Mouse (Mus musculus): Measurements from ENCODE around the gene Tmem8b. TPM values are rescaled to one million over a fixed set of nuclear protein-coding genes. Genes with fewer than 3 reads are reported as not detected.

Tmem8b gene
- polyA plus RNA-seq, 1 experiment from 2014 or later = 5.6 TPM

DNA sequence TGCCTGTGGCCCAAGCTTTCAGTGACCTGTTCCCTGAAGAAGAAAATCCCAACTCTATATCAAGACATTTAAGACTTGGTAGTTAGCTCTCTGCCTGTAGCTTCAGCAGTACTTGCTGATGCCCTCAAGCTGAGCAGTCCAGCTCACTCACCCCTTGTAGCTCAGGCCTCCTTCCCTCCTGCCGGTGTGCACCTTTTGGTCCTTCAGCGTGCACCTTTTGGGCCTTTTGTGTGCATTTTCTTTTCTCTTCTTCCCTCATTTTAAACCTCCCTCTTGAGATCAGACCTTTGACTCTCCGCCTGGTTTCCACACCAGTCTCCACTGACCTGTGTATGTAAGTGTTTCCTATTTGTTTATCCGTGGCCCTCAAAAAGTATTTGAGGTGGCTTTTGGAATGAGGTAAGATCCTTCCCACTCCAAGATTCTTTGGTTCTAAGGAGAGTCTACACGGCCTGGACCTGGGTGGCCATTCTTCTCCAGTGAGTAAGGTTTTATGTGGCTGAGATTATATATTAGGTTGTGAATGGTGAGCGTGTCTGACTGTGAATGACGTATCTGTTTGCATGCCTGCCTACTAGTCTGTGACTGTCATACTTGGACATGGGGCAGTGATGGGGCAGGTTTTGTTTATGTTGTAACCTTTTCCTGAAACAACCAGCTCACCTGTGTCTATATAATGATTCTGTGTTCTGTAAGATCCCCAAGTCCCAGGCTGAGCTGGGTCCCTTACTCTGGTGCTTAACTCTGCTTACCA lies 34.0 kb upstream of the Tmem8b start:
- WGBS = 84% methylated on average over 7 of the region's 7 CpGs
- H3K27ac ChIP-seq = no peak overlapping the region
- no peak overlapping the region for H3K4me2 ChIP-seq
- no peak overlapping the region for H3K4me3 ChIP-seq (replicated peaks)
- no peak overlapping the region for H3K9ac ChIP-seq (replicated peaks)
- H3K4me1 ChIP-seq (replicated peaks) = peaks cover 35% of the 10 kb centered on the region
- H3K9me3 ChIP-seq = no peaks in the 10 kb centered on the region
- no peak for ATAC-seq (ENCODE audit: insufficient number of reproducible peaks, insufficient read depth, low FRiP score, low TSS enrichment, low read depth)
- no peaks in the 10 kb centered on the region for H3K36me3 ChIP-seq
- peaks cover 19% of the 10 kb centered on the region for H3K27me3 ChIP-seq

DNA sequence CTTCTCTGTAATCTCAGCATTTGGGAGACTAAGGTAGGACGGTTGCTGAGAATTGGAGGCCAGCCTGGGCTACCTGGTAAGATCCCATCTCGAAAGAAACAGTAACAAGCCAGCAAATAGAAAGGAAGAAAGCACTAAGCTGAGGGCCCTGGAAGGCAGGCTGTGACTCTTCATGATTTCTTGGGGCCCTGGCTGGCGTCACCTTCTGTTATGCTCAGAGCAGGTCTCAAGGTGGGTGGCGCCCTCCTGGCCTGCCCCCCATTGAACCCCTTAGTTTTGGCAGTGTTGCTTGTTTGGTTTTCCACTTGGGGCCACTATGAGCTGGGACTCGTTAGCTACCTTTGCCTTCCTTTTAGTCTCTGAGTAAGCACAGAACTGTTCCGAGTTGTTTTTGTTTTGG lies 32.0 kb upstream of the Tmem8b start:
- H3K9ac ChIP-seq (replicated peaks) = no peak overlapping the region
- 74% methylated on average over 6 of the region's 6 CpGs for WGBS

DNA sequence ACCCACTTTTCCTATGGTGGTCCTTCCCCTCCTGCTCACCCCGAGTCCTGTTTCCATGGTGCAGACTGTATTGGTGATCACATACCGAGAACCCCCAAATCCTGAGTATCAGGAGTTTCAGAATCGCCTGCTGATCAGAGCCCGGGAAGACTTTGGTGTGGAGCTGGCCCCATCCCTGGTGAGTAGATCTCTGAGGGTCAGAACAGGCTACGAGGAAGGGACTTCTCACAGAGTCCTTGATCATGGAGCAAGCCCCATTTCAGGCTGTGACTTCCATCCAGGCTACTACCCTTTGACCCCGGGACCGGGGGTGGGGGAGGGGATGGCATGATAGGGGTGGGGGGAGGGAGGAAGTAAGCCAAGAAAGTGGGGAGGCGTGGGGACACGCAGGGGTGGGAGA lies 28.7 kb upstream of the Tmem8b start:
- no peaks in the 10 kb centered on the region for H3K9me3 ChIP-seq
- no peak overlapping the region for H3K27ac ChIP-seq
- no peak for ATAC-seq (ENCODE audit: insufficient number of reproducible peaks, insufficient read depth, low FRiP score, low TSS enrichment, low read depth)
- H3K4me2 ChIP-seq = no peak overlapping the region
- peaks cover 23% of the 10 kb centered on the region; the same call in 1 of the 2 replicates for H3K36me3 ChIP-seq
- 74% methylated on average over 9 of the region's 9 CpGs for WGBS
- H3K4me1 ChIP-seq (replicated peaks) = no peaks in the 10 kb centered on the region
- H3K9ac ChIP-seq (replicated peaks) = no peak overlapping the region
- H3K27me3 ChIP-seq = no peaks in the 10 kb centered on the region
- H3K4me3 ChIP-seq (replicated peaks) = no peak overlapping the region

More for the DNA sequence above, 32.0 kb upstream of the Tmem8b start:
- no peak for ATAC-seq (ENCODE audit: insufficient number of reproducible peaks, insufficient read depth, low FRiP score, low TSS enrichment, low read depth)
- no peak overlapping the region for H3K27ac ChIP-seq
- H3K4me3 ChIP-seq (replicated peaks) = no peak overlapping the region
- H3K4me2 ChIP-seq = no peak overlapping the region
- peaks cover 17% of the 10 kb centered on the region for H3K27me3 ChIP-seq
- H3K36me3 ChIP-seq = no peaks in the 10 kb centered on the region; the same call in 1 of the 2 replicates
- peaks cover 22% of the 10 kb centered on the region for H3K4me1 ChIP-seq (replicated peaks)
- no peaks in the 10 kb centered on the region for H3K9me3 ChIP-seq

DNA sequence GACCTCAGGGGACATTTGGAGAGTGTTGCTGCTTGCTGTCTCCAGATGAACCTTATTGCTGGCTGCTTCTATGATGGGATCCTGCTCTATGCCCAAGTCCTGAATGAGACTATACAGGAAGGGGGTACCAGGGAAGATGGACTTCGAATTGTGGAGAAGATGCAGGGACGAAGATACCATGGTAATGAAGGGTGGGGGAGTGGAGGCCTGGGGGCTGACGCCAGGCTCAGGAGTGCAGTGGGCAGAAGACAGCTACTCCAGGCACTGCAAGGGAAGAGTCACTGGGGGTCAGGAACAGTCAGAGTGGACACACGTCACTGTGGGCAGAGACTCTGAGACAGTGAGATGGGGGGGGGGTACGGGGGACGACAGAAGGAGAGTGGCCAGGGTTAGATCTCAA lies 28.3 kb upstream of the Tmem8b start:
- no peak overlapping the region for H3K27ac ChIP-seq
- H3K27me3 ChIP-seq = no peaks in the 10 kb centered on the region
- no peak for ATAC-seq (ENCODE audit: insufficient number of reproducible peaks, insufficient read depth, low FRiP score, low TSS enrichment, low read depth)
- 76% methylated on average over 6 of the region's 6 CpGs for WGBS
- no peak overlapping the region for H3K4me3 ChIP-seq (replicated peaks)
- no peak overlapping the region for H3K9ac ChIP-seq (replicated peaks)
- H3K4me1 ChIP-seq (replicated peaks) = no peaks in the 10 kb centered on the region
- H3K4me2 ChIP-seq = no peak overlapping the region
- peaks cover 23% of the 10 kb centered on the region; the same call in 1 of the 2 replicates for H3K36me3 ChIP-seq
- H3K9me3 ChIP-seq = no peaks in the 10 kb centered on the region

DNA sequence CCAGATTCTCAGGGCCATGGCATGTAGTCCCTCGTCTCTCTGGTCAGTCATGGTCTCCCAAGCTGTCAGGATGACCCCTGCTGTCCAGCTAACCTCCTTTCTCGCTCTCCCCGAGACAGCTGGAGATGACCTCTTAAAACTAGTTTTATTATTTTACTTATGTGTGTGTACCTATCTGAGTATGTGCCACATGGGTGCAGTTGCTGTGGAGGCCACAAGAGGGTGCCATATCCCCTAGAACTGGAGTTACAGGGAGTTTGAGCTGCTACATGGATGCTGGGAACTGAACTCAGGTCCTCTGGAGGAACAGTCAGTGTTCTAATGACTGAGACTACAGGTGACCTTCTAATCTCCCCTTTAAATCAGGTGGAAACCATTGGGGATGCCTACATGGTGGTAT lies 19.0 kb upstream of the Tmem8b start:
- H3K36me3 ChIP-seq = peaks cover 44% of the 10 kb centered on the region
- peaks cover 6% of the 10 kb centered on the region; the same call in 1 of the 2 replicates for H3K4me1 ChIP-seq (replicated peaks)
- H3K4me2 ChIP-seq = no peak overlapping the region
- WGBS = 92% methylated on average over 3 of the region's 3 CpGs
- no peak overlapping the region for H3K9ac ChIP-seq (replicated peaks)
- no peaks in the 10 kb centered on the region for H3K27me3 ChIP-seq
- H3K9me3 ChIP-seq = peaks cover 13% of the 10 kb centered on the region
- no peak overlapping the region for H3K4me3 ChIP-seq (replicated peaks)
- H3K27ac ChIP-seq = no peak overlapping the region
- ATAC-seq (ENCODE audit: insufficient number of reproducible peaks, insufficient read depth, low FRiP score, low TSS enrichment, low read depth) = no peak

DNA sequence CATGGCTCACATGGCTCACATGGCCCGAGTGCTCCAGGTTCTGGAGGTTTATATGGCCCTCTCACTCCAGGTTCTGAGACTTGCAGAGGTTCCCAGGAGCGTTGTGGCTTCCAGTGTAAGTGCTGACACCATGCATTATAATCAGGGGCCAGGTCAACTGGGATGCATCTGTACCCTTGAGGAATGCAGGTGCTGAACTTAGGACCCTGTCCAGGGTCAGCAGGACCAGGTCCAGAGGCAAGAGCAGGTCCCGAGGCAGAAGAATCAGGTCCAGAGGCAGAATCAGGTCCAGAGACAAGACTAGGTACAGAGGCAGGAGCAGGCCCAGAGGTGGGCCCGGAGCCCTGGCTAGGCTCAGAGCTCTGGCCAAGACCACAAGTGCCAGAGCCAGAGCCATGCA lies 16.0 kb upstream of the Tmem8b start:
- Histone ChIP-seq H3K36me3 (peaks cover 27% of the 10 kb centered on the region), H3K9ac (replicated peaks) (no peak overlapping the region), H3K27me3 (no peaks in the 10 kb centered on the region), H3K27ac (no peak overlapping the region), H3K4me3 (replicated peaks) (no peak overlapping the region), H3K4me2 (peak overlapping the region; percentile 51; the same call in 1 of the 2 replicates), H3K4me1 (replicated peaks) (peaks cover 20% of the 10 kb centered on the region; the same call in 1 of the 2 replicates), H3K9me3 (peaks cover 13% of the 10 kb centered on the region)
- 81% methylated on average over 4 of the region's 4 CpGs for WGBS
- no peak for ATAC-seq (ENCODE audit: insufficient number of reproducible peaks, insufficient read depth, low FRiP score, low TSS enrichment, low read depth)

DNA sequence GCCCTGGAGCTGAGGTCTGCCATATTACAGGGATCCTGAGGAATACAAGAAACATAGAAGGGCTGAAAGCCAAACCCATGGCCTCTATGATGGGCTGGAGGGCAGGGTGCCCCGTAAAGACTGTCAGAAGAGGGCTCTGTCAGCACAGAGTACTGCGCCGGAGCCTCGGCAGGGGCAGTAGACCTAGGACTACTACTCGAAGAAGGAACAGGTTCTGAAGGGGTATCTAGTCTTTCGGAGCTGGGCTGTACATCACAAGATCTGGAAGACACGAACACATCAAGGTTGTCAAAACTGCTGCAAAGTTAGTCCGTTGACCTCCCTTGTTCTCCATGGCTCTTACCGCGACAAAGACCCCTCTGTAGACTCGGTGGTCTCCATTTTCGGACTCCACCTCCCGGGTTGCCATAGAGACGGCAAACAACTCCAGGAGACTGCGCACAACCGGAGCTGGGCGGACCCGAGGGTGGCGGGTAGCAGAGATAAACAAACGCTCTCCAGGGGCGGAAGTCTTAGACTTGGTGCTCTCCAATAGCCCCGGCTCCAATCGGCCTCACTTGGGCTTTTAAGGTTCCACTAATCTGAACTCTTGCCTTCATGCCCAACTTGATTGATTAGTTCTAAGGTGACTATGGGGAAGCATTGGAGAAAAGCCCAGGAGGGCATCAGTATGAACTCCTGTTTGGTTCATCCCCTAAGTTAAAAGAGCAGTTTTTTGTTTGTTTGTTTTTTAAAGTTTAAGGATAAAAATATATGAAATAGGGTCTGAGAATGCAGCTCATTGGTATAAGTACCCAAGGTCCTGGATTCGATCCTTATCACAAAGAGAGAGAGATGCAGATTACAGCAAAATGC lies 15.4 kb upstream of the Tmem8b start, which contains the start of gene Spag8:
Spag8 (minus strand) TSS at position 434 of the 855 bp plus-strand sequence.
- ATAC-seq (ENCODE audit: insufficient number of reproducible peaks, insufficient read depth, low FRiP score, low TSS enrichment, low read depth) = no peak
- H3K9ac ChIP-seq (replicated peaks) = no peak within 1 kb of the TSS
- H3K27ac ChIP-seq = no peak within 1 kb of the TSS
- peaks cover 24% of the 10 kb centered on the region for H3K36me3 ChIP-seq
- H3K9me3 ChIP-seq = peaks cover 13% of the 10 kb centered on the region
- no peaks in the 10 kb centered on the region; the same call in 1 of the 2 replicates for H3K27me3 ChIP-seq
- H3K4me1 ChIP-seq (replicated peaks) = peaks cover 20% of the 10 kb centered on the region; the same call in 1 of the 2 replicates
- H3K4me2 ChIP-seq = peak within 1 kb of the TSS; percentile 51
- H3K4me3 ChIP-seq (replicated peaks) = peak within 1 kb of the TSS; percentile 19
- WGBS = 23% methylated on average over 24 of the region's 24 CpGs

DNA sequence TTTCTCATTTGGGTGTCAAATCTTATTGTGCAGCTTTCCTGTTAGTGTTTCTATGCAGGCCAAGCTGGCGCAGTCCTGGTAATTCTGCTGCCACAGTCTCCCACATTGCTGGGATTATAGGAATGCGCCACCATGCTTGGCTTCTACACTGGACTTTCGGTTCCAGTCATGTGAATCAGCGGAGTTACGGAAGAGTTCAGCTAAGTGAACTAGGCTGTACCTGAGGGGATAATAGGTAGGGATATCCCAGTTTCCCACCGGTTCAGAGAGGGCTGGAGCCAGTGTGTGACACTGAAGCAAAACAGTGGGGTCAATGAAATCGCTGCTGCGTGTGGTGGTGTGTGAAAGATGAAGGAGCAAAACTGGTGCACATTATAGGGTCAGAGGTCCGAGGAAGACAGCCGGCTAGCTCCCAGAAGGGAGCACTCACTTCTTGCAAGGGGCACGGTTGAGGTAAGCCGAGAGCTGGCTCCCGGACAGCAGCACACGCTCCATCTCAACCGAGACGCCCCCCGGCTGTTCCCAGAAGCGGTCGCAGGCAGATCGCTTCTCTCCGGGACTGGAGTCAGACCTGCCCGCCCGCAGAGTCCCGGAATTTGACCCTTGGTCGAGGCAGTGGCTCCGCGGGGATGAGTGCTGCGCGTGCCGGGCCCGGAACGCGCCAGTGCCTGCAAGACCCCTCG lies 13.0 kb upstream of the Tmem8b start:
- no peak for ATAC-seq (ENCODE audit: insufficient number of reproducible peaks, insufficient read depth, low FRiP score, low TSS enrichment, low read depth)
- Histone ChIP-seq H3K4me1 (replicated peaks) (peaks cover 20% of the 10 kb centered on the region; the same call in 1 of the 2 replicates), H3K27me3 (peaks cover 15% of the 10 kb centered on the region), H3K9me3 (no peaks in the 10 kb centered on the region), H3K36me3 (peaks cover 10% of the 10 kb centered on the region; the same call in 1 of the 2 replicates), H3K27ac (peak overlapping the region; percentile 87), H3K4me3 (replicated peaks) (peak overlapping the region; percentile 81), H3K9ac (replicated peaks) (peak overlapping the region; percentile 86), H3K4me2 (peak overlapping the region; percentile 81)
- WGBS = 7% methylated on average over 34 of the region's 34 CpGs

DNA sequence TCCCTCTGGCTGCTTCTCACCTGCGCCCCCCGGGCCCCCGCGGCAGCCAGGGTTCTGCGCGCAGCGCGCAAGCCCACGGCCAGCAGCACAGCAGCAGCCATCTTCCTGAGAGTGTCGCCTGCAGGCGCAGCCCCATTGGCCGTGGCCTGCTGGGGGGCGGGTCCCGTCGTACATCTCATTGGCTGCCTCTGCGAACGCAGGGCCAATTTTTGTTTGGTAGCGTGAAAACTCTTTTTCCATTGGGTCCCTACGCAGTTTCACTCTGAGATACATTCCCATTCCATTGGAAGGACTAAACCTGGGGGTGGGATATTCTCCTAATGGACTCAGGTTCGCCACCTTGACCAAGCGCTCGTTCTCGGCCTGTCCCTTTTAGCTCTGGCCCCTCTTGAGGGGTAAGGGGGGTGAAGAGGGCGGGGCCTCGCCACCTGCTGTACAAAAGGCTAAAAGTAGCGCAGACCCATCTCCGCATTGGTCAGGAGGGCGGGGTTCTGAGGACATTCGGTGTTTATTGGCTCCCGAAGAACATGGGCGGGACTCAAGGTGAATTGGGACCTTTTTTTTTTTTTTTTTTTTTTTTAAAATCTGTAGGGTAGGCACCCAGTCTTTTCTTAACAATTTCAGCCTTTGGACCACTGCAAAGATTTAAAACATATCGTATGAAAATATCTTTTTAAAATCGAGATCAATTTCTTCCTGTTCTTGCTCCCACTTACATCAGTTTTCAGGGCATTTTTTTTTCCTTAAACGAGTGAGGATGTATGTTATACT lies 12.2 kb upstream of the Tmem8b start, which contains the start of gene Hint2:
Hint2 (minus strand) TSS at position 128 of the 771 bp plus-strand sequence.
- peaks cover 2% of the 10 kb centered on the region; the same call in 1 of the 2 replicates for H3K36me3 ChIP-seq
- peaks cover 22% of the 10 kb centered on the region for H3K27me3 ChIP-seq
- ATAC-seq (ENCODE audit: insufficient number of reproducible peaks, insufficient read depth, low FRiP score, low TSS enrichment, low read depth) = peak; percentile 98
- 1% methylated on average over 34 of the region's 34 CpGs for WGBS
- H3K4me1 ChIP-seq (replicated peaks) = peaks cover 20% of the 10 kb centered on the region; the same call in 1 of the 2 replicates
- peak within 1 kb of the TSS; percentile 86 for H3K9ac ChIP-seq (replicated peaks)
- H3K9me3 ChIP-seq = no peaks in the 10 kb centered on the region
- peak within 1 kb of the TSS; percentile 81 for H3K4me3 ChIP-seq (replicated peaks)
- peak within 1 kb of the TSS; percentile 87 for H3K27ac ChIP-seq
- H3K4me2 ChIP-seq = peak within 1 kb of the TSS; percentile 81

DNA sequence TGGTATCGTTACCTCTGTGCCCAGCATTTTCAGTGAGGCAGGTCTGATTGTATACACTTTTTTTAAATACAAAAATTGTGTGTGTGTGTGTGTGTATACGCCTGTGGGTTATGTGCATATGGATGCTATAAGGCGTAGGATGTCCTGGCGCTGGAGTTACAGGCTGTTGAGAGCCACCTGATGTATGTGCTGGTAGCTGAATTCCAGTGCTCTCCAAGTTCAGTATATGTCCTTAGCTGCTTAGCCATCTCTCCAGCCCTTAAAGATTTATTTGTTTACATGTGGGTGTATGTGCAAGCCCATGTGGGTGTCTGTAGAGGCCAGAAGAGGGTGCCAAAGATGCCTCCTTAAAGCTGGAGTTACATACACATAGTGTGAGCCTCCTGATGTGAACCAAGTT lies 11.6 kb upstream of the Tmem8b start:
- no peaks in the 10 kb centered on the region for H3K36me3 ChIP-seq
- WGBS = 55% methylated on average over 4 of the region's 4 CpGs
- H3K9me3 ChIP-seq = no peaks in the 10 kb centered on the region
- H3K4me2 ChIP-seq = peak overlapping the region; percentile 81
- H3K27me3 ChIP-seq = peaks cover 29% of the 10 kb centered on the region
- no peak for ATAC-seq (ENCODE audit: insufficient number of reproducible peaks, insufficient read depth, low FRiP score, low TSS enrichment, low read depth)
- no peak overlapping the region for H3K27ac ChIP-seq
- H3K9ac ChIP-seq (replicated peaks) = no peak overlapping the region
- peak overlapping the region; percentile 81 for H3K4me3 ChIP-seq (replicated peaks)
- peaks cover 20% of the 10 kb centered on the region; the same call in 1 of the 2 replicates for H3K4me1 ChIP-seq (replicated peaks)

Measured in limb, embryonic 12.5 days (tissue).